Mouse (Mus musculus): ENCODE results near the gene Vps53.

DNA sequence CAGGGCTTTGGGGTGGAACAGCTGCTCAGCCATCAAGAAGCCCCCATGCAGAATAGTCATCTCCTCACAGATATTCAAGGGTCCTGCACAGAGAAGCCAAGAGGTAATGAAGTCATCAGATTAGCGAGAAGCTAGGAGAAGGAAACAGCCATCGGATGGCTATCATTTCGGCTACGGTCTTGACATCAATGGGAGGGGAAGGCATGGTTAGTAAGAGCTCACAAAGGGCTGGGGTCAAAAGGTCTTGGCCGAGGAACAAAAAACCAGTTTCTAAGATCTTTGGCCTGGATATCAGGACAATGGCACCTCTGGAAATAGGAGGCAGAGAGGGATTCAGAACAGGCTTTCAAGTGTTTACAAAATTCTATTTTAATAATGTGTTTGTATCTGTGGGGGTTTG, 34.4 kb upstream of the Vps53 start:
- TF ChIP-seq CTCF (IDR thresholded peaks at IDR 0.05; ENCODE audit: borderline replicate concordance, insufficient read depth, low read depth, low read length) (no peak), POLR2A (IDR thresholded peaks at IDR 0.05; ENCODE audit: borderline replicate concordance, insufficient read depth, low read length) (no peak)
